Mouse (Mus musculus) testis, adult 2 months (tissue): ENCODE data around the gene Rbfox2.

ENCODE experiments used
- CTCF ChIP-seq: fragments of 200-500 bp; IDR thresholded peaks from 2 replicates; pipeline ENCODE4 v1.5.1; 2012; ENCODE audit warnings: low read depth, mild to moderate bottlenecking, inconsistent platforms, low read length, moderate library complexity; ENCODE audit not compliant: control insufficient read depth, insufficient read depth, insufficient replicate concordance
- POLR2A ChIP-seq: fragments of 200-500 bp; IDR thresholded peaks from 2 replicates; pipeline ENCODE4 v1.6.1; 2012; ENCODE audit warnings: low read depth, mild to moderate bottlenecking, inconsistent platforms, low read length, moderate library complexity; ENCODE audit not compliant: control insufficient read depth

- TF ChIP-seq POLR2A (no peak), CTCF (no peak)
These were observed 31.2 kb downstream of the Rbfox2 start for GRCm38 (mm10) chr15:77275572-77275971.
